Mouse (Mus musculus) kidney, embryonic 14.5 days (tissue): ENCODE results near the gene Mpst. TPM values are rescaled to one million over a fixed set of nuclear protein-coding genes. Genes with fewer than 3 reads are reported as not detected.

ENCODE experiments used
- ATAC-seq: fragments of 200-750 bp; cut with Nextera tagmentation; 2 replicates; pipeline ENCODE4 v1.8.0; 2017; ENCODE audit warnings: moderate number of reproducible peaks, mild to moderate bottlenecking, moderate TSS enrichment, moderate library complexity; ENCODE audit not compliant: low FRiP score, low TSS enrichment
- H3K27ac ChIP-seq: fragments of 300-500 bp; sonication (generic); 2 replicates; pipeline ENCODE4 v1.5.1; 2014; ENCODE audit warnings: low read depth, mild to moderate bottlenecking, low read length, moderate library complexity, mixed read lengths
- H3K27me3 ChIP-seq: fragments of 300-500 bp; sonication (generic); 2 replicates; pipeline ENCODE4 v1.6.1; 2014; ENCODE audit warnings: mild to moderate bottlenecking, low read length; ENCODE audit not compliant: control insufficient read depth, insufficient read depth
- H3K36me3 ChIP-seq: fragments of 300-500 bp; sonication (generic); 2 replicates; pipeline ENCODE4 v1.6.1; 2014; ENCODE audit warnings: low read length, mixed read lengths; ENCODE audit not compliant: control insufficient read depth, insufficient read depth
- H3K4me1 ChIP-seq: fragments of 300-500 bp; sonication (generic); 2 replicates; pipeline ENCODE4 v1.6.1; 2014; ENCODE audit warnings: low read length, mixed read lengths; ENCODE audit not compliant: control insufficient read depth, insufficient read depth
- H3K4me2 ChIP-seq: fragments of 300-500 bp; sonication (generic); replicated peaks from 2 replicates; pipeline ENCODE4 v1.6.1; 2014; ENCODE audit warnings: low read depth, mild to moderate bottlenecking, low read length
- H3K4me3 ChIP-seq: fragments of 300-500 bp; sonication (generic); 2 replicates; pipeline ENCODE4 v1.5.1; 2014; ENCODE audit warnings: mild to moderate bottlenecking, low read length
- H3K9ac ChIP-seq: fragments of 300-500 bp; sonication (generic); 2 replicates; pipeline ENCODE4 v1.6.1; 2014; ENCODE audit warnings: low read depth, mild to moderate bottlenecking, low read length, moderate library complexity
- H3K9me3 ChIP-seq: fragments of 300-500 bp; sonication (generic); 2 replicates; pipeline ENCODE4 v1.6.1; 2016; ENCODE audit warnings: low read length; ENCODE audit not compliant: control insufficient read depth
- WGBS: fragments of 180-500 bp; shearing (Covaris S2); extraction: QIAGEN DNeasy Blood & Tissue Kit; methylation state at CpG from one replicate; pipeline ENCODE4 v1.1.7; 2014; 5-methylcytosine and 5-hydroxymethylcytosine counted together
- polyA plus RNA-seq: library from polyadenylated mRNA; unstranded; fragments of >200 nt; fragmentation: Nextera tagmentation; extraction: Ambion mirVana; gene quantifications from 2 replicates; pipeline ENCODE4 v1.2.1, GENCODE M21; 2014

The Mpst gene
- polyA plus RNA-seq, 1 experiment from 2014 or later, result 4.3 TPM

- Histone ChIP-seq H3K4me2 (no peak overlapping the region), H3K27ac (no peak overlapping the region), H3K4me3 (no peak overlapping the region), H3K9me3 (no peaks in the 10 kb centered on the region), H3K9ac (no peak overlapping the region), H3K4me1 (peaks cover 18% of the 10 kb centered on the region), H3K36me3 (no peaks in the 10 kb centered on the region), H3K27me3 (no peaks in the 10 kb centered on the region)
- WGBS, result 74% methylated on average over 6 of the region's 6 CpGs
- no peak for ATAC-seq
Observed at GRCm38 (mm10) chr15:78401345-78401744, 4.9 kb upstream of the Mpst start.

DNA sequence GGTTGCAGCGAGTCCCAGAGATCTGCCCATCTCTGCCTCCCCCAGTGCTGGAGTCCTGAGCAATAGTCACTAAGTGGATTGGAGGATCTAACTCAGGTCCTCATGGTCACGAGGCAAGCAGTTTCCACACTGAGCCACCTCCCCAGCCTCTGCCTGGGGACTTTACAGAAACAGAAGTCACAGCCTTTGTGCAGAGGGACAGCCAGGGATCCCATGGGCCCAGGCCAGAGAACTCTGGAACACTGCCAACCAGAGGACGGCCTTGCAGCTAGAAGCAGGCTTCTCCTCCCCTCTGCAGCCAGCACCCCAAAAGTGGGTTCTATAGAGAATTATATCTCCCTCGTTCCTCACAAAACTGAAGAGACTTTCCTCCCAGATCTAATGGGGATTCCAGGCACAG, 4.3 kb upstream of the Mpst start:
- Histone ChIP-seq H3K4me1 (peaks cover 18% of the 10 kb centered on the region), H3K4me3 (no peak overlapping the region), H3K27ac (no peak overlapping the region), H3K27me3 (no peaks in the 10 kb centered on the region), H3K4me2 (no peak overlapping the region), H3K9ac (no peak overlapping the region), H3K9me3 (no peaks in the 10 kb centered on the region), H3K36me3 (no peaks in the 10 kb centered on the region)
- whole genome bisulfite sequencing, result 61% methylated on average over 4 of the region's 4 CpGs
- ATAC-seq, result no peak

DNA sequence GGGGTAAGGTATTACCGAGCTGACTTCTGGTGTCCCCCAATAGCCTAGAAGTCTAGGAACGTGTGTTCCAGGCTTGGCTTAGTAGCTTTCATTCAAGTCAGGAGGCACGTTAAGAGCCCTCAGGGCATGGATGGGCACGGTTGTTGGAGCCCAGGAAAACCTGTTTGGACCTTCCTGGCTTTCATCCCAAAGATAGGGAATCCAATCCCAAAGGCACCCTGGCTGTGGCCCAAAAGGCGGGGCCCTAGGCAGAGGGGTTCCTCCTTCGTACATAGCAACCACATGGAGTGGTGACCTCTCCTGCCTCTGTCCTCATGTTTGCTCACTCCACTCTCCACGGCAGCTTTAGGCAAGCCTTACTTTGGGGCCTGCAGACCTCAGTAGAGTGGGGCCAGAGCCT, 3.8 kb upstream of the Mpst start:
- H3K27me3 ChIP-seq, result no peaks in the 10 kb centered on the region

GRCm38 (mm10) chr15:78403301-78403741, 2.9 kb upstream of the Mpst start:
- Histone ChIP-seq H3K27ac (peak overlapping the region; percentile 65; the same call in 1 of the 2 replicates), H3K4me3 (no peak overlapping the region), H3K9ac (peak overlapping the region; percentile 37; the same call in 1 of the 2 replicates), H3K27me3 (peaks cover 1% of the 10 kb centered on the region; the same call in 1 of the 2 replicates), H3K9me3 (no peaks in the 10 kb centered on the region), H3K4me1 (peaks cover 25% of the 10 kb centered on the region), H3K4me2 (no peak overlapping the region; the same call in 1 of the 2 replicates), H3K36me3 (no peaks in the 10 kb centered on the region)
- 50% methylated on average over 3 of the region's 3 CpGs for WGBS
- no peak for ATAC-seq

More for the DNA sequence above, 3.8 kb upstream of the Mpst start:
- no peaks in the 10 kb centered on the region for H3K9me3 ChIP-seq
- WGBS, result 74% methylated on average over 7 of the region's 7 CpGs
- H3K4me2 ChIP-seq, result no peak overlapping the region
- ATAC-seq, result no peak
- H3K27ac ChIP-seq, result no peak overlapping the region
- H3K4me3 ChIP-seq, result no peak overlapping the region
- no peaks in the 10 kb centered on the region for H3K36me3 ChIP-seq
- peaks cover 24% of the 10 kb centered on the region for H3K4me1 ChIP-seq
- no peak overlapping the region for H3K9ac ChIP-seq

GRCm38 (mm10) chr15:78403896-78404295, 2.3 kb upstream of the Mpst start:
- Histone ChIP-seq H3K9me3 (no peaks in the 10 kb centered on the region), H3K4me1 (peaks cover 25% of the 10 kb centered on the region), H3K4me2 (no peak overlapping the region; the same call in 1 of the 2 replicates), H3K4me3 (no peak overlapping the region), H3K27me3 (peaks cover 7% of the 10 kb centered on the region), H3K27ac (peak overlapping the region; percentile 38; the same call in 1 of the 2 replicates), H3K9ac (no peak overlapping the region), H3K36me3 (no peaks in the 10 kb centered on the region)
- 80% methylated on average over 1 of the region's 1 CpGs for WGBS
- no peak for ATAC-seq

DNA sequence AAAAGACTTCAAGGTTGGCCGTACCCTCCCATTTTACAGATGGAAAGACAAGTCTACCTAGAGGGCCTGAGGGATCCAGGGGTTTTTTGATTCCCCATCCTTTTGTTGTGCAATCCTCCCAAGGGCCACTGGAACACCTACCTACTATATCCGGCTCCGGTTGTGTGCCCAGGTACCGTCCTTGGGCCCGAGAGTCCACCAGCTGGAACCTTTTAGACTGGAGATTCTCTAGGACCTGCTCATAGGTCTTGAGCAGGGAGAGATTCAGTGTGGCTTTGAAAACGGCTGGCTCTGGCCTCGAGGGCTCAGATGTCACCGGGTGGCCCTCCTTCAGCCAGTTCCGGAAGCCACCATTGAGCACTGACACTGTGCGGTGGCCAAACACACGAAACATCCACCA, 1.1 kb upstream of the Mpst start:
- Histone ChIP-seq H3K27me3 (peaks cover 18% of the 10 kb centered on the region), H3K4me3 (peak overlapping the region; percentile 66), H3K27ac (peak overlapping the region; percentile 91; the same call in 1 of the 2 replicates), H3K4me1 (peaks cover 31% of the 10 kb centered on the region), H3K4me2 (peak overlapping the region; percentile 93), H3K36me3 (no peaks in the 10 kb centered on the region), H3K9me3 (no peaks in the 10 kb centered on the region), H3K9ac (peak overlapping the region; percentile 64; the same call in 1 of the 2 replicates)
- 49% methylated on average over 11 of the region's 11 CpGs for WGBS
- no peak for ATAC-seq

- 2% methylated on average over 34 of the region's 34 CpGs for WGBS
- H3K36me3 ChIP-seq, result no peaks in the 10 kb centered on the region
- H3K27ac ChIP-seq, result peak within 1 kb of the TSS; percentile 91
- peak within 1 kb of the TSS; percentile 64 for H3K9ac ChIP-seq
- peak; percentile 82 for ATAC-seq
- no peaks in the 10 kb centered on the region for H3K9me3 ChIP-seq
- H3K4me1 ChIP-seq, result peaks cover 32% of the 10 kb centered on the region
- H3K27me3 ChIP-seq, result peaks cover 24% of the 10 kb centered on the region
- peak within 1 kb of the TSS; percentile 66 for H3K4me3 ChIP-seq
- peak within 1 kb of the TSS; percentile 93 for H3K4me2 ChIP-seq
Observed at GRCm38 (mm10) chr15:78405517-78406211, 552 bp upstream of the Mpst start, which contains the start of gene Tst. TSS of gene Tst (minus strand) at chr15:78405907.

GRCm38 (mm10) chr15:78409570-78410052, 3.4 kb downstream of the Mpst start:
- Histone ChIP-seq H3K4me2 (peak overlapping the region; percentile 35), H3K4me1 (peaks cover 19% of the 10 kb centered on the region), H3K9me3 (no peaks in the 10 kb centered on the region), H3K27ac (no peak overlapping the region), H3K36me3 (no peaks in the 10 kb centered on the region; the same call in 1 of the 2 replicates), H3K9ac (peak overlapping the region; percentile 1; the same call in 1 of the 2 replicates), H3K4me3 (peak overlapping the region; percentile 28), H3K27me3 (peaks cover 28% of the 10 kb centered on the region)
- WGBS, result 10% methylated on average over 12 of the region's 12 CpGs
- no peak for ATAC-seq

- no peak overlapping the region for H3K4me3 ChIP-seq
- H3K4me1 ChIP-seq, result peaks cover 14% of the 10 kb centered on the region
- no peaks in the 10 kb centered on the region for H3K9me3 ChIP-seq
- H3K27me3 ChIP-seq, result peaks cover 28% of the 10 kb centered on the region
- no peak overlapping the region for H3K9ac ChIP-seq
- H3K36me3 ChIP-seq, result no peaks in the 10 kb centered on the region; the same call in 1 of the 2 replicates
- no peak for ATAC-seq
- H3K27ac ChIP-seq, result no peak overlapping the region
- H3K4me2 ChIP-seq, result no peak overlapping the region
- WGBS, result 86% methylated on average over 14 of the region's 14 CpGs
Observed at GRCm38 (mm10) chr15:78413083-78413718, 7.0 kb downstream of the Mpst start.
